Mouse (Mus musculus): ENCODE results near the gene Sesn1. TPM values are rescaled to one million over a fixed set of nuclear protein-coding genes. Genes with fewer than 3 reads are reported as not detected.

Gene Sesn1
- polyA plus RNA-seq, 1 experiment = 16.2 TPM

DNA sequence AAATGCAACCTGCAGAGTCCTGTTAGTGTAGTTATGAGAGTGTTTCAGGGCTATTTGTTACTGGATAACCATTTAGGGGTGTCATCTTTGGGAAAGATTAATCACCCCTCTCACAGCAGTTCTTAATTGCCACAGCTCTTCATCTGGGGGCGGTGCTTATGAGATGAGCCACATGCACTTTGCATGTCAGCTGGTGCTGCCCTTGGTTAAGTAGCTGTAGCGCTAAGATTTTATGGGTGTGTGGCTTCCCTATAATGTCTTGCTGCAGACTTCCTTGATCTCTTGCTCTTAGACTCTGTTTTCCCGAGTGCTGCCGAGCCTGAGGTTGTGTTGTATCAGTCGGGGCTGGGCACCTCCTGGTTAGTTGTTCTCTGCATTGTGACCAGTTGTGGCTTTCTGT, 58.2 kb downstream of the Sesn1 start:
- no peak for TF ChIP-seq POLR2A (IDR thresholded peaks at IDR 0.05; ENCODE audit: insufficient read depth, low read length)
- TF ChIP-seq CTCF (IDR thresholded peaks at IDR 0.05; ENCODE audit: low read depth, low read length) = no peak
- TF ChIP-seq EP300 (IDR thresholded peaks at IDR 0.05; ENCODE audit: insufficient read depth, low read depth, low read length) = no peak
- Histone ChIP-seq H3K9ac (ENCODE audit: low read depth, poor library complexity, severe bottlenecking) (no peak overlapping the region), H3K27me3 (ENCODE audit: control insufficient read depth, insufficient read depth, low read length, poor library complexity, severe bottlenecking) (no peaks in the 10 kb centered on the region; the same call in 1 of the 2 replicates), H3K4me3 (ENCODE audit: low read depth, low read length) (no peak overlapping the region), H3K36me3 (ENCODE audit: control insufficient read depth, insufficient read depth, low read length, poor library complexity, severe bottlenecking) (no peaks in the 10 kb centered on the region), H3K4me1 (ENCODE audit: control insufficient read depth, insufficient read depth, low read length) (no peaks in the 10 kb centered on the region), H3K27ac (ENCODE audit: insufficient read depth, low read length) (no peak overlapping the region), H3K9me3 (replicated peaks; ENCODE audit: control insufficient read depth, insufficient read depth, low read length, poor library complexity, severe bottlenecking) (no peaks in the 10 kb centered on the region)

GRCm38 (mm10) chr10:41870101-41870500, 60.4 kb downstream of the Sesn1 start:
- Histone ChIP-seq H3K27ac (ENCODE audit: insufficient read depth, low read length) (no peak overlapping the region), H3K4me1 (ENCODE audit: control insufficient read depth, insufficient read depth, low read length) (no peaks in the 10 kb centered on the region), H3K4me3 (ENCODE audit: low read depth, low read length) (no peak overlapping the region), H3K9me3 (replicated peaks; ENCODE audit: control insufficient read depth, insufficient read depth, low read length, poor library complexity, severe bottlenecking) (no peaks in the 10 kb centered on the region), H3K27me3 (ENCODE audit: control insufficient read depth, insufficient read depth, low read length, poor library complexity, severe bottlenecking) (no peaks in the 10 kb centered on the region; the same call in 1 of the 2 replicates), H3K9ac (ENCODE audit: low read depth, poor library complexity, severe bottlenecking) (no peak overlapping the region), H3K36me3 (ENCODE audit: control insufficient read depth, insufficient read depth, low read length, poor library complexity, severe bottlenecking) (no peaks in the 10 kb centered on the region)
- no peak for TF ChIP-seq POLR2A (IDR thresholded peaks at IDR 0.05; ENCODE audit: insufficient read depth, low read length)
- TF ChIP-seq EP300 (IDR thresholded peaks at IDR 0.05; ENCODE audit: insufficient read depth, low read depth, low read length) = no peak
- TF ChIP-seq CTCF (IDR thresholded peaks at IDR 0.05; ENCODE audit: low read depth, low read length) = no peak

DNA sequence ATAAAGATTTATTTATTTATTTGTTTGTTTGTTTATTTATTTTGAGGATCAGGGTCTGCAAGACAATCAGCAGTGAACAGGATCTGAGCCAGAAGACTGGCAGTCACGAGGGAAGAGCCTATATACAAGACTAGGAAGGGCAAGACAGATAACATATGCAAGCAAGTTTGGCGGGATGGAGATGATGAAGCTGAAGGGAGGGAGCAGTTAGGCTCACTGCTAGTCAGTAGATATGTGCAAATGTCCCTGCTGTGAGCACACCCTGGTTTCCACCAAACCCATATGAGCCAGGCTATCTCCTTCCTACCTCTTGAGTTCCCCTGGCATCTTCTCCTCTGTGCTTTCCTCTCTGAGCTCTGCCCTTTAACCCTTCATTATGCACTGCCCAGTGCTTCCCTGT, 61.8 kb downstream of the Sesn1 start:
- no peaks in the 10 kb centered on the region for H3K36me3 ChIP-seq (ENCODE audit: control insufficient read depth, insufficient read depth, low read length, poor library complexity, severe bottlenecking)
- H3K27ac ChIP-seq (ENCODE audit: insufficient read depth, low read length) = no peak overlapping the region
- H3K4me1 ChIP-seq (ENCODE audit: control insufficient read depth, insufficient read depth, low read length) = no peaks in the 10 kb centered on the region
- H3K9ac ChIP-seq (ENCODE audit: low read depth, poor library complexity, severe bottlenecking) = no peak overlapping the region
- no peaks in the 10 kb centered on the region for H3K9me3 ChIP-seq (replicated peaks; ENCODE audit: control insufficient read depth, insufficient read depth, low read length, poor library complexity, severe bottlenecking)
- H3K27me3 ChIP-seq (ENCODE audit: control insufficient read depth, insufficient read depth, low read length, poor library complexity, severe bottlenecking) = no peaks in the 10 kb centered on the region; the same call in 1 of the 2 replicates
- no peak overlapping the region for H3K4me3 ChIP-seq (ENCODE audit: low read depth, low read length)
- TF ChIP-seq CTCF (IDR thresholded peaks at IDR 0.05; ENCODE audit: low read depth, low read length) = no peak
- TF ChIP-seq EP300 (IDR thresholded peaks at IDR 0.05; ENCODE audit: insufficient read depth, low read depth, low read length) = no peak
- no peak for TF ChIP-seq POLR2A (IDR thresholded peaks at IDR 0.05; ENCODE audit: insufficient read depth, low read length)

DNA sequence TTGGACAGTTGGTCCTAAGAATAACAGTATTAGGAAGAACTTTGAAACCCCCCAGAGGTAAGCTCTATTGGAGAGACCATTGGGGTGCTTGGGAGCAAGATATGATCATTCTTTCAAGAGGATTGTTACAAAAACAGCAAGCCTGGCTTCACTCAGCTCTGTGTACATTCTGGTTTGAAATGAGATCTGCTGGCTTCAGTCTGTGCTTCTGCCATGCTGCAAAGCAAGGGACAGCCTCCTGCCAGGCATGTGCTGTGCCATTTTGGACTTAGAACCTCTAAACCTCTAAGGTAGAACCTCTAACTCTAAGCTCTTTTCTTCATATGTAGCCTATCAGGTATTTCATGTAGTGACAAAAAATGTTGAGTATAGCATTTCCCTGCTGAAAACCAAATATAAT, 65.9 kb downstream of the Sesn1 start:
- no peak for TF ChIP-seq POLR2A (IDR thresholded peaks at IDR 0.05; ENCODE audit: insufficient read depth, low read length)
- TF ChIP-seq EP300 (IDR thresholded peaks at IDR 0.05; ENCODE audit: insufficient read depth, low read depth, low read length) = no peak
- TF ChIP-seq CTCF (IDR thresholded peaks at IDR 0.05; ENCODE audit: low read depth, low read length) = no peak
- H3K27me3 ChIP-seq (ENCODE audit: control insufficient read depth, insufficient read depth, low read length, poor library complexity, severe bottlenecking) = no peaks in the 10 kb centered on the region; the same call in 1 of the 2 replicates
- H3K4me1 ChIP-seq (ENCODE audit: control insufficient read depth, insufficient read depth, low read length) = peaks cover 3% of the 10 kb centered on the region
- H3K9ac ChIP-seq (ENCODE audit: low read depth, poor library complexity, severe bottlenecking) = no peak overlapping the region
- no peaks in the 10 kb centered on the region for H3K9me3 ChIP-seq (replicated peaks; ENCODE audit: control insufficient read depth, insufficient read depth, low read length, poor library complexity, severe bottlenecking)
- no peak overlapping the region for H3K27ac ChIP-seq (ENCODE audit: insufficient read depth, low read length)
- no peaks in the 10 kb centered on the region for H3K36me3 ChIP-seq (ENCODE audit: control insufficient read depth, insufficient read depth, low read length, poor library complexity, severe bottlenecking)
- H3K4me3 ChIP-seq (ENCODE audit: low read depth, low read length) = no peak overlapping the region

DNA sequence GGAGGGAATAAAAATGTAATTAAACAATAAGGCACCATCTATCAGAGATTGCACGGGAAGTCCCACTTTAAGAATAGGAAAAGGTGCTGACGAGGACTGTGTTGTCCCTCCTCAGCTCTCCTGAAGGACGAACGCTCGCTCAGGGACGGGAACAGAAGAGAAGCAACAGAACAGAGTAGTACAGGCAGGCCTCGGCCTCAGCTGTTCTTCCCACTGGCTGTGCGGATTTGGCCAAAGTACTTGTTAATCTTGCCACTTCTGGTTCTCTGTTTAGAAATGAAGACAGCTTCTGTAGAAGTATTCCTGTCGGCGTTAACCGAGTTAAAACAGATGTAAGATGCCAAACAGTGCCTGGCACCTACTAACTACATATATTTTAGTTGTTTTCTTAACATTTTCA, 68.6 kb downstream of the Sesn1 start:
- Histone ChIP-seq H3K4me1 (ENCODE audit: control insufficient read depth, insufficient read depth, low read length) (peaks cover 5% of the 10 kb centered on the region), H3K27ac (ENCODE audit: insufficient read depth, low read length) (no peak overlapping the region), H3K27me3 (ENCODE audit: control insufficient read depth, insufficient read depth, low read length, poor library complexity, severe bottlenecking) (no peaks in the 10 kb centered on the region), H3K36me3 (ENCODE audit: control insufficient read depth, insufficient read depth, low read length, poor library complexity, severe bottlenecking) (no peaks in the 10 kb centered on the region), H3K4me3 (ENCODE audit: low read depth, low read length) (no peak overlapping the region), H3K9ac (ENCODE audit: low read depth, poor library complexity, severe bottlenecking) (no peak overlapping the region), H3K9me3 (replicated peaks; ENCODE audit: control insufficient read depth, insufficient read depth, low read length, poor library complexity, severe bottlenecking) (no peaks in the 10 kb centered on the region)
- TF ChIP-seq POLR2A (IDR thresholded peaks at IDR 0.05; ENCODE audit: insufficient read depth, low read length) (no peak), EP300 (IDR thresholded peaks at IDR 0.05; ENCODE audit: insufficient read depth, low read depth, low read length) (no peak), CTCF (IDR thresholded peaks at IDR 0.05; ENCODE audit: low read depth, low read length) (no peak)

- Histone ChIP-seq H3K9ac (ENCODE audit: low read depth, poor library complexity, severe bottlenecking) (no peak overlapping the region), H3K9me3 (replicated peaks; ENCODE audit: control insufficient read depth, insufficient read depth, low read length, poor library complexity, severe bottlenecking) (no peaks in the 10 kb centered on the region), H3K27me3 (ENCODE audit: control insufficient read depth, insufficient read depth, low read length, poor library complexity, severe bottlenecking) (no peaks in the 10 kb centered on the region), H3K36me3 (ENCODE audit: control insufficient read depth, insufficient read depth, low read length, poor library complexity, severe bottlenecking) (no peaks in the 10 kb centered on the region), H3K4me3 (ENCODE audit: low read depth, low read length) (no peak overlapping the region), H3K27ac (ENCODE audit: insufficient read depth, low read length) (no peak overlapping the region), H3K4me1 (ENCODE audit: control insufficient read depth, insufficient read depth, low read length) (peaks cover 5% of the 10 kb centered on the region)
- no peak for TF ChIP-seq POLR2A (IDR thresholded peaks at IDR 0.05; ENCODE audit: insufficient read depth, low read length)
- TF ChIP-seq CTCF (IDR thresholded peaks at IDR 0.05; ENCODE audit: low read depth, low read length) = no peak
- no peak for TF ChIP-seq EP300 (IDR thresholded peaks at IDR 0.05; ENCODE audit: insufficient read depth, low read depth, low read length)
These were observed 69.9 kb downstream of the Sesn1 start for GRCm38 (mm10) chr10:41879675-41880074.
